Mouse (Mus musculus) left cerebral cortex, postnatal 25 days (tissue): ENCODE measurements around the gene BC005537. TPM values are rescaled to one million over a fixed set of nuclear protein-coding genes. Genes with fewer than 3 reads are reported as not detected.

Source experiments
- DNase-seq, 2 experiments: peaks; one replicate each; pipeline ENCODE4 v3.0.0; 2022; ENCODE audit warnings: low spot score in 2 of 2, mixed read lengths in 1 of 2
- intact Hi-C: fragments of 180-260 bp; cut with DNase I; formaldehyde crosslinking; loops from one replicate; pipeline ENCODE4 v1.15.1; 2025
- total RNA-seq, 2 experiments: library from RNA; stranded (reverse); gene quantifications; 2 replicates each; pipeline ENCODE4 v1.2.3; 2021

BC005537 gene
- total RNA-seq, 2 experiments from 2014 or later = 165 to 182 TPM

GRCm38 (mm10) chr13:24798686-24799085 lies 2.8 kb upstream of the BC005537 start:
- DNase-seq = no peak
- intact Hi-C loops = no loop called here

GRCm38 (mm10) chr13:24799378-24799777 lies 2.1 kb upstream of the BC005537 start:
- no peak for DNase-seq

DNA sequence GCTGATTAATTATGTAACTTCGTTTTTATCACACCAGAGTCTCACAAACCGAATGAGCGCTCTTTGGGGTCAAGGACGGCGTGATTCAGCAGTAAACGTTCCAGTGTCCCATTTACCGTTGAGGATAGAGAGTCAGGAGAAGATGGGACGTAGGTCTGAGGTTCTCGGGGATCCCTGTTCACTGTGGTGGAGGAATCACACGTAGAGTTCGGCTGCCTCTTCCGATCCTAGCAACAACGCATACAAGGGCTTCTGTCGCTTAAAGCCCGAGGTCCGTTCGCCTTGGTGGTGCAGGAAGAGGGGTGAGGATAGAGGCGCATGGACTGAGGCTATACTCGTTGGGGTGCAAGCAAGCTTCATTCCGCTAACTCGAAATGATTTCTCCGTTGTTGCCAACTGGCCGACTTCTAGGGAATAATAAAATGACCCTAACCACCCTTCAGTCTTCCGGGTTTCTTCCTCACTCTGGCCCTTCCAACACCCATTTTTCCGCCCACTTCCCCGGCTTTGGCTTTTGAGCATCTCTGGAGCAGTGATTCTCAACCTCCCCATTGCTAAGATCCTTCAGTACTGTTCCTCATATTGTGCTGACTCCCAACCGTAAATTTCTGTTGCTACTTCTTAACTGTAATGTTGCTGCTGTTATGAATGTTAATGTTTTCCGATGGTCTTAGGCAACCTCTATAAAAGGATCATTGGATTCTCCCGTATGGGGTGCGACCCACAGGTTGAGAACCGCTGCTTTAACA lies 1.4 kb upstream of the BC005537 start:
- peak; percentile 47 to 56 for DNase-seq
- intact Hi-C loops = no loop called here

More at GRCm38 (mm10) chr13:24799378-24799777, 2.1 kb upstream of the BC005537 start:
- intact Hi-C loops = no loop called here

DNA sequence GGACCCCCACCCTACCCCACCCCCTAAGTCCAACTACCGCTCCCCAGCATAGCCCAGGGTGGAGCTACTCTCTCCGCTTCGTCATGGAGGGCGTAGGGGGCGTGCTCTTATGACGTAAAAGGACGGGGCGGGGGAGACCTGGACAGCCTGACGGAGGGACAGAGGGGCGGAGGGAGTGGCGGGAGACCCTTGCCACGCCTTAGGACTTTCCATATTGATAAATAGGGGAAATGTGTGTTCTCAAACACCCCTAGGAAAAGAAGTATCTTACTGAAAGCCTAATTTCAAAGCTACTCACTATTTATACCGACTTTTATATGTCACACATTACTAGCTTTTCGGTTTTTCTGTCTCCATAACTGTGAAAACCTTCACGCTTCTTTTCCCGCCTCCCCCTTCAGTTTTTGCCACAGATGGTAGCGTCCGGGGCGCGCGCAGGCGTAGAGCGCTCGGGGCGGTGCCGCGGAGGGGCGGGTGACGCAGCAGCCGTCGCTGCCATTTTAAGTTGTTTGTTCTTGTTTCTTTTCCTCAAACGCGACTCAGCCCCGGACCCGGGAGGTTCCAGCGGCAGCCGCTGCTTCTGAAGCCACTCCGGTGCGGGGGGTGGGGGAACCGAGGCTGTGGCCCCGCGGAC lies 666 bp upstream of the BC005537 start:
- intact Hi-C loops = loop anchor here (1.0 kb wide), 1 partner anchor 31 kb away; the partner anchor contains the start of genes Acot13 and Tdp2

DNA sequence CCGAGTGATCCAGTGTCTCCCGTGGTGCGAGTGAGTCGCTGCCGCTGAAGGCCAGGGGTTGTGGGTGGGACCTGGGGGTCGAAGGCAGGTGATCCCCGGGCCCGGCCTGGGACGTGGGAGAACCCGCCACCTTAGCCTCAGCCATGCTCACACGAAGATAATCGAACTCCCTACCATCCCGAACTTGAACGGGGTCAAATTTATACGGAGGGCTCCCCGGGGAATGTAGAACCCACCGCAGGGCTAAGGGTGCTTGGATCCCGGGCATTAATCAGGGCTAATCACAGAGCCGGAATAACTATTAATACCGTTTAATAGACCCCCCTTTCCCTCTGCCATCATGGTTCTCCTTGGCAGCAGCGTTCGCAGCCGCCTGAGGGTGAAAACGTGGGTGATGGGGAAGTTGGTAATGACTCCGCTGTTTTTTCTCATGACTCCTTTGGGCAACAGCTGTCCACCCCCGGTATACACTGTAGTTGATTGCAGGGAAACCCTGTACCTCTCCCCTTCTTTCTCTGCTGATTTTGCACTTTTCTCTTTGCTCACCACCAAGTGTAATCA lies 754 bp downstream of the BC005537 start:
- DNase-seq = peak in 1 of 2 experiments; percentile 26

More for the DNA sequence above, 666 bp upstream of the BC005537 start:
- peak; percentile 94 to 98 for DNase-seq

GRCm38 (mm10) chr13:24803196-24803595 lies 1.7 kb downstream of the BC005537 start:
- intact Hi-C loops = no loop called here
- no peak for DNase-seq

More for the DNA sequence above, 754 bp downstream of the BC005537 start:
- intact Hi-C loops = no loop called here

DNA sequence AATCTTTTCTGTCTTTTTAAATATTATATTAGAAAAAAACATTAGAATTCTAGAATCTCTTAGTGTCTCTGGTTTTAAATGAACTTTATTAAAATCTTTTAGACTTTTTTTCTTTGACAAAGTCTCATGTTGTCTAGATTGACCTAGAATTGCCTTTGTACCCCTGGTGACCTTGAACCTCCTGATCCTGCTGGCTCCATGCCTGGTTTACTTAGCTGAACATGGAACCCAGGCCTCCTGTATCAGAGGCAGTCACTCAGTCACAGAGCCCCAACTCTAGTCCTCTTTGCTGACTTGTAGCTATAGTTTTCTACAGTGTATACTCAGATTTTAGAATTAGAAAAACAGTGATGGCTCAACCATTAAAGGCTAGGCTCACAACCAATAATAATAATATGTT lies 4.6 kb downstream of the BC005537 start:
- intact Hi-C loops = no loop called here

DNA sequence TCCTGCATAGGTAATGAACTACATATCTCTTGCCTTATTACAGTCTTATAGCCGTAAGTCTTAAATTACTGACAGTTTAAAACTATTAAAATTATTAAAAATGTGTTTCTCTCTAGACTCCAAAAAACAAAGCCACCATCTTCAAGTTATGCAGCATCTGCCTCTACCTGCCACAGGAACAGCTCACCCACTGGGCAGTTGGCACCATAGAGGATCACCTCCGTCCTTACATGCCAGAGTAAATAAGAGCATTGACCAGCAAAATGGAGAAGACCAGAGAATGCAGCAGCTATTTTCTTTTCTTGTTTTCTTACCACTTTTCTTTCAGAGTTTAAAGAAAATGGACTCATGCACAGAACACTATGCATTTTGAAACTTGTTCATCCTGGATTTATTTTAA lies 11.1 kb downstream of the BC005537 start:
- intact Hi-C loops = no loop called here
- DNase-seq = no peak

More for the DNA sequence above, 4.6 kb downstream of the BC005537 start:
- no peak for DNase-seq

DNA sequence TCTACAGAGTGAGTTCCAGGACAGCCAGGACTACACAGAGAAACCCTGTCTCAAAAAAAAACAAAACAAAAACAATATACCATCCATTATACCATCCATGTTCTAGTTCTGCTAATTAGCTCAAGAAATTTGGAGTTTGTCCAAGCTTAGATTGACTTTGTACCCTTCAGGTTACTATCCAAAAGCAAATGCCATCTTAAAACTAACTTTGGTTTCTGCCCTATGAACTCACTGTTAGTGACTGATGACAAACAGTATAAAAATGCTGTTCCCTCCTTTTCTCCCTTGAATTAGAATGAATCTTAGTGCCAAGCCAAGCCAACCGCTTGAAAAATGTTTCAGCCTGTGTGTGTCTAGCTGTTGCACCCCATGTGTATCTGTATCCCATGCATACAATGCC lies 13.2 kb downstream of the BC005537 start:
- intact Hi-C loops = no loop called here
- DNase-seq = no peak

DNA sequence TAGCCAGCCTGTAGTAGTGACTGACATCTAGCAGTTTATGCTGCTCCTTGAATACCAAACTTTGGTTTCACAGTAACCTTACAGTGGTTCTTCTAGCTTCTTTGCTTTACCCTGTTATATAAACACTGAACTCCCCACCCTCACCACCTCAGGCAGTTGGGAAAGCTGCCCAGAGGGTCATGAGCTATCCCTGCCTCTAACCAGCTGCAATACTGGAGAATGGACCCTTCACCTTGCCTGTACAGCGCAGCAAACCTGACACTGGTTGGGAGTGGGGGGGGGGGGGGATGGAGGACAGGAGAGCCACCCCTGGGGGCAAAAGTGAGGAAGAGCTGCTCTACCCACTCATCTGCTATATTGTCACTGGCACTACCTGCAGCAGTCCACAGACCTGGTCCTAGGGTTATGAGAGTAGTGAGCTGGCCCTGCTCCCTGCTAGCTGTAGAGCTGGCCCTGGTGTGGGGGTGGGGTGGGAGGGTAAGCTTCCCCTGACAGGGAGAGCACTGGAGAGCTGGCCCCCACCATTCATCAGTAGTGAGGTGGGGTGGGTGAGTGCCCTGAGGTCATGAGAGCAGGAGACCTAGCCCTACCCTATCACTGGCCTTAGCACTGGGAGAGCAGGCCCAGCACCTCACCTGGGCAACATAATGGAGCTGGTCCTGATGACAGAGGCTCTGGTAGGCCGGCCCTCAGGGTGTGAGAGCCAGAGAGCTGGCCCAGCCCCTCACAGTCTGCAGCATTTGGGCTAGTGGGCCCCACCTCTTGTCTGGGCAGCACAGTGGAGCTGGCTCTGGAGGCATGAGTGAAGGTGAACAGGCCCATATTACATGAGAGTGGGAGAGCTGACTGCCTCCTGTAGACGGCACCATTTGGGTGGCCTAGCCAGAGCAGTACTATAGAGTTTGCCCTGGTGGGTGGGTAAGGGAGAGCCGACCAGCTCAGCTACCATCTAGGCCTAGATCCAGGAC lies 15.0 kb downstream of the BC005537 start:
- DNase-seq = no peak

DNA sequence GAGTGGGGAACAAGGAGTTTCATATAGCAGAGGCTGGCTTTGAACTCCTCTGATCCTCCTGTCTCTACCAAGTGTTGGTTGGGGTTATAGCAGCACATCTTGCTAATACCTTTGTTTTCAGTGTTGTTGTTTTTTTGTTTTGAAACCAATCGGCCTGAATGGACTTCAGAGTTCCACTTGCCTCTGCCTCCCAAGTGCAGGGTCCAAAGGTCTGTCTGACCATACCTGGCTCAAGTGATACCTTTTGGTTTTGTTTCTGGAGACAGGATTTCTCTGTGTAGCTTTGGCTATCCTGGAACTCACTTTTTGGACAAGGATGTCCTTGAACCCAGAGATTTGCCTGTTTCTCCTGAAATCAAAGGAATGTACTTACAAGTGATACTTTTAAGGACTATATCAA lies 18.5 kb downstream of the BC005537 start:
- no peak for DNase-seq
- intact Hi-C loops = no loop called here

More for the DNA sequence above, 15.0 kb downstream of the BC005537 start:
- intact Hi-C loops = no loop called here

DNA sequence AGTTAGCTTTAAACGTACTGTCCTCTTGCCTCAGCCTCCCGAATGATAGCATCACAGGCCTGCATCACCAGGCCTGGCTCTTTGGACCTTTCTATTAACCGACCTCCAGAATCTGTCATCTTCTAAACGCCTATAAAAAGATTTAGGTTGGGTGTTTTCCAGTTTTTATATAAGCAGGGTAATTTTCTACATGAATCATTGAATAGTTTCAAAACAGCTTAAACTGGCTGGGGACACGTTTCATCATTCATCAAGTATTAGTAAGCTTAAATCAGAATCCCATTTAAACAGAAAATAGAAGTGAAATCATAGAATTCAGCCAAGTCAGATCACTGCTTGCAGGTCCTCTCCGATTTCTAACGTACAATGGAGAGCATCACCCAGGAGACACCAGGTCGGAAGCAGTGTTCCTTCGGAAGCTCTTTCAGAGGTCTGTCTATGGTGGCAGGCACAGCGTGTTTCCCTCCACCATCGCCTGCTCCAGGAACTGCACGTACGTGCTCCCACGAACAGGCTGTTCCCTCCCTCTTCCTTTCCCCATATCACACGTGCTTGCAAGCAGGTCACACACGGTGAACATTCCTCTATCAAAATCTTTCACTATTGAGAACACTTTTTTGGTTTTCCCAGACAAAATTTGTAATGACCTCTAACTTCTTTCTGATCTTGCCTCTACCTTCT lies 21.3 kb downstream of the BC005537 start:
- intact Hi-C loops = no loop called here
- peak in 1 of 2 experiments; percentile 22 for DNase-seq

DNA sequence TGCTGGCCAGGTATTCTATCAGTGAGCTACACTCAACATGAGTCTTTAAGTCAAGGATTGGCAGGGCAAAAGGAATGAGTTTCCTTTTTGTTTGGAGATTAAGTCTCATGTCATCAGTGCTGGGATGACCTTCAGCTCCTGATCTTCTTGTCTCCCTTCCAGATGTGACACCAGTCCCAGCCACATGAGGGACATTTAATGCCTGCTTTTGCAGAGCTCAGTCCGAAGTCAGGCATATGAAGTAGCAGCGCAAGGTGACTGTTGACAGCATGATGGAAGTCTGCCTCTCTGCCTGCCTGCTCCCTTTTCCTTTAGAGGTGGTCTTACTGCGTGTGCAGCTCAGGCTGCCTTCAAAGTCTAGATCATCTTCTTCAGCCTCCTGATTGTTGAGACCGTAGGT lies 23.2 kb downstream of the BC005537 start:
- DNase-seq = no peak
- intact Hi-C loops = no loop called here

DNA sequence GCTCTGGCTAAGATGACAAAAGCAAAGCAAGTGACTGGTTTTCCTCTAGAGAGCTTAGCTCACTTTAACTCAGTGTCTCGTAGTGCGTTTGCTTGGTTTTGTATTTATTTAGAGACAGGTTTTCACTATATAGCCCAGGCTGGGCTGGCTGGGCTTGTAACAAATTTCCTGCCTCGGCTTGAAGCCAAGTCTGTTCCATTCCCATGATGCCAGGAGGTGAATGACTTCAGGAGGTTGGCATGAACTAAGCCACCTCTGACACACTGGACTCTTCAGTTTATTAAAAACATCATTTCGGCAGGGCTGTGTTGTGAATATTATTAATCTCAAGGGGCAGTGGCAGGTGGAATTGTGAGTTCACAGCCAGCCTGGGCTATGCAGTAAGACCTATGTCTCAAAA lies 24.1 kb downstream of the BC005537 start:
- intact Hi-C loops = no loop called here
- DNase-seq = no peak

DNA sequence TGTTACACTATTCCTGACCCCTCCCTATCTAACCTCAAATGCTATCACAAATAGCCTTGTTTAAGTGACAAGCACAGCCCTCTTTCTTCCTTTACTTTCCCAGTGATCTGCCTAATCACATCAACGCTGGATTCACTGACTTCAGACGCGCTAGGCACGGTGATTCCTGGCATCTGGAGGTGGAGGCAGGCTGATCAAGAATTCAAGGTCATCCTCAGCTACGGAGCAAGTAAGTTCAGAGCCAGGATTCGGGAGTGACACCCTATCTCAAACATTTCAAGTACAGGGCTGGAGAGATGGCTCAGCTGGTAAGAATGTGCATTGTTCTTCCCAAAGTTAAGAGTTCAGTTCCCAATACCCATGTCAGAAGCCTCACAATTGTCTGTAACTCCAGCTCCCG lies 24.7 kb downstream of the BC005537 start:
- no peak for DNase-seq
- intact Hi-C loops = no loop called here

DNA sequence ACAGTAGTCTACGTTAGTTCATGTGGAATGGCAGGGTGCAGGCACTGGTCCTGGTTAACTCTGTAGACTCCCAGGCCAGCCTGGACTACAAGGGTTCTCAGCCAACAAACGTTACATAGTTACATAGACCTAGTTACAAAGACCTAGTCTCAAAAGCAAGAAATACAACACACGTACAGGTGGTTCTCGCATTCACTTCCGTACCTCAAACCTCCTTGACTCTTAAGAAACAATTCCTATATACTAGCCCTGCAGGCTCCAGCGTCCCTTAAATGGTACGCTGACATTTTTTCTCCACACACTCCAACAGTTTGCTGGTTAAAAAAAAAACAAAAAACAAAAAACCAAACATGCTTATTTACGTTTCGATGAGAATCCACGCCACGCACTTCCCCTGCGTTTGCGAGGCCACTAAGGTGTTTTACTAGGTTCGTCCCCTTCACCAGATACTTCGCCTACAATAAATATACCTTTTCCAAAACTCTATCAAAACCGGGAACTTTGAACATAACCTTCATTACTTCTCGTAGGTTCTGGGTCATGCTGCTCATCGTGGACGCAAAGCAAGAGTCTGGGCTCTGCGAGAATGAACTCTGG lies 29.4 kb downstream of the BC005537 start:
- intact Hi-C loops = loop anchor here (1.0 to 2.0 kb wide), 2 partner anchors 14 to 30 kb away; partner anchors contain the start of genes BC005537 and D130043K22Rik

DNA sequence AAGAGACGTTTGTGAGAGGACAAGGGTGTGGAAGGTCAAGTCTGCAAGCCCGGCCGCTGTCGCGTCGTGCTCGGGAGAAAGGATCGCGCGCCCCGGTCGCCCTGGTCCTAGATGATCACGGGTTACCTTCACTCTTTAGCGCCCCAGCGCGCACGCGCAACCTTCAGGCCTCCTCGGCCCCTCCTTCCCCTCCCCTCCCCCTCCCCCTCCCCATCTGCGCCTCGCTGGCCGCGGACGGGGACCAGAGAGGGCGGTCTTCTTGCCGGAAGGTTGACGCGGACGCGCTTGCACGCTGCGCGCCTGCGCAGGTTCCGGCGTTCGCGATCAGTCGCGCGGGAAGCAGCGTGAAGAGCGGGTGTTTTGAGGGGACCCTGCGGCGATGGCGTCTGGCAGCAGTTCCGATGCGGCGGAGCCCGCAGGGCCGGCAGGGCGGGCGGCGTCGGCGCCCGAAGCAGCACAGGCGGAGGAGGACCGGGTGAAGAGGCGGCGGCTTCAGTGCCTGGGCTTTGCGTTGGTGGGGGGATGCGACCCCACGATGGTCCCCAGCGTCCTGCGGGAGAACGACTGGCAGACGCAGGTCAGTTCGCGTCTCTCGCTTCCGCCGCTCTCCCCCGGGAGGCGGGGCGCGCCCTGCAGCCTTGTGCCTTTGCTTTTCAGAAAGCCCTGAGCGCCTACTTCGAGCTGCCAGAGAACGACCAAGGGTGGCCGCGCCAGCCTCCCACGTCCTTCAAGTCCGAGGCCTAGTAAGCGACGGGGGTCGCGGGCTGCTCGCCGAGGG lies 30.1 kb downstream of the BC005537 start, which contains the start of the genes Acot13 and Tdp2:
TSS of gene Acot13 (minus strand) at position 188 of the 778 bp plus-strand sequence.
TSS of gene Tdp2 (plus strand) at position 327 of the 778 bp plus-strand sequence.
- intact Hi-C loops = loop anchor here (1.0 to 2.0 kb wide), 2 partner anchors 13 to 30 kb away; partner anchors contain the start of genes BC005537 and D130043K22Rik
- DNase-seq = peak; percentile 92 to 94

More for the DNA sequence above, 29.4 kb downstream of the BC005537 start:
- no peak for DNase-seq
